17 mouse cellular contexts compared by ENCODE assay signal in the genomic region with DNA sequence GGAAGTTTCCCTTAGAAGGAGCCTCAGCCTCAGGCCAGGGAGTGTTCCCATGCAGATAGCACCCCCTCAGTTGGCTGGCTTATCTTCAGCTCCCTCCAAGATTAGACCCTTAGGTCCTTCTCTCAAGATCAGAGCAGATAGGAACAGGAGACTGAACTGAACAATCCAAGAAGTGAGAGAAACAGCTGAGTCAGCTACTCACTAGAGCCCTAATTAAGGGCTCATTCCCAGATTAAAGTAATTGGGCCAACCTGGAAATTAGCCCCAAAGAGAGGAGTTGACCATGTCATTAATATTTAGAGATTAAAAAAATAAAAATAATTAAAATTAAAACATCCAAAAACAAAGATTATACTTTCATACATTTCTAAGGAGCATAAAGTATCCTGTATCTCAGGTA.
"Had no signal": no experiment of that assay in that cellular context is flagged by ENCODE, and none has a peak within 500 bp of the region (broad histone marks: within the 10 kb centered on the region; RNA-seq: fewer than 3 reads in every experiment).

No protein-coding gene starts in this region.

- H3K27ac ChIP-seq: neural tube, embryonic 12.5 days; neural tube, embryonic 13.5 days; neural tube, embryonic 15.5 days; stomach, embryonic 15.5 days; stomach, postnatal 0 days had no signal

- H3K9me3 ChIP-seq: neural tube, embryonic 12.5 days; neural tube, embryonic 13.5 days; neural tube, embryonic 15.5 days; stomach, embryonic 15.5 days had no signal

- H3K4me3 ChIP-seq: neural tube, embryonic 12.5 days; neural tube, embryonic 13.5 days; neural tube, embryonic 15.5 days; stomach, embryonic 15.5 days had no signal

- DNase-seq: retina, postnatal 1 day; right cerebral cortex, adult 18-20 months; right cerebral cortex, postnatal 14 days; right cerebral cortex, postnatal 25 days; right cerebral cortex, postnatal 4 days; spleen, adult 18-20 months; thymus, adult 18-20 months; thymus, adult 2 months; thymus, postnatal 14 days; thymus, postnatal 25 days; thymus, postnatal 36 days; thymus, postnatal 4 days had no signal

- H3K4me2 ChIP-seq: neural tube, embryonic 12.5 days; neural tube, embryonic 13.5 days; neural tube, embryonic 15.5 days; stomach, embryonic 15.5 days had no signal

- H3K27me3 ChIP-seq: neural tube, embryonic 12.5 days; neural tube, embryonic 13.5 days; neural tube, embryonic 15.5 days; stomach, embryonic 15.5 days had no signal

- H3K4me1 ChIP-seq: neural tube, embryonic 12.5 days; neural tube, embryonic 13.5 days; neural tube, embryonic 15.5 days; stomach, embryonic 15.5 days had no signal

- H3K9ac ChIP-seq: neural tube, embryonic 12.5 days; neural tube, embryonic 13.5 days; neural tube, embryonic 15.5 days; stomach, embryonic 15.5 days had no signal

- H3K36me3 ChIP-seq: neural tube, embryonic 12.5 days; neural tube, embryonic 13.5 days; neural tube, embryonic 15.5 days; stomach, embryonic 15.5 days had no signal
